Mouse (Mus musculus) spleen, postnatal 4 days (tissue): ENCODE measurements around the gene Ncor1.
"Not testable (repeated sequence)": the region's sequence is repeated elsewhere in the genome, so short reads cannot be mapped to it uniquely, and the experiment has no call there.

Source experiments
- DNase-seq, 2 experiments: peaks; one replicate each; pipeline ENCODE4 v3.0.0; 2022; ENCODE audit warnings: low spot score in 2 of 2

Gene Ncor1

GRCm38 (mm10) chr11:62366879-62367278 is 91.5 kb downstream of the Ncor1 start:
- no peak for DNase-seq

- DNase-seq: no peak
Observed at GRCm38 (mm10) chr11:62355216-62355615, 103.1 kb downstream of the Ncor1 start.

GRCm38 (mm10) chr11:62351948-62352347 is 106.4 kb downstream of the Ncor1 start:
- DNase-seq: no peak

GRCm38 (mm10) chr11:62343002-62343401 is 115.3 kb downstream of the Ncor1 start:
- DNase-seq: no peak

GRCm38 (mm10) chr11:62332228-62332627 is 126.1 kb downstream of the Ncor1 start:
- DNase-seq: no peak

GRCm38 (mm10) chr11:62331141-62331540 is 127.2 kb downstream of the Ncor1 start:
- no peak for DNase-seq

GRCm38 (mm10) chr11:62323659-62324058 is 134.7 kb downstream of the Ncor1 start:
- DNase-seq: no peak

- no peak for DNase-seq
Observed at GRCm38 (mm10) chr11:62320097-62320496, 138.2 kb downstream of the Ncor1 start.

- DNase-seq: no peak
Observed at GRCm38 (mm10) chr11:62317746-62318145, 140.6 kb downstream of the Ncor1 start.

GRCm38 (mm10) chr11:62314984-62315383 is 143.4 kb downstream of the Ncor1 start:
- no peak for DNase-seq

- no peak for DNase-seq
Observed at GRCm38 (mm10) chr11:62309296-62309695, 149.0 kb downstream of the Ncor1 start.

- no peak for DNase-seq
Observed at GRCm38 (mm10) chr11:62305866-62306265, 152.5 kb downstream of the Ncor1 start.

GRCm38 (mm10) chr11:62298883-62299282 is 159.5 kb downstream of the Ncor1 start:
- DNase-seq: no peak

GRCm38 (mm10) chr11:62294121-62294520 is 164.2 kb downstream of the Ncor1 start:
- DNase-seq: no peak

- no peak for DNase-seq
Observed at GRCm38 (mm10) chr11:62287700-62288099, 170.6 kb downstream of the Ncor1 start.

GRCm38 (mm10) chr11:62285020-62285419 is 173.3 kb downstream of the Ncor1 start:
- no peak for DNase-seq

GRCm38 (mm10) chr11:62284020-62284419 is 174.3 kb downstream of the Ncor1 start:
- not testable (repeated sequence) for DNase-seq

- no peak for DNase-seq
Observed at GRCm38 (mm10) chr11:62281601-62281997, 176.7 kb downstream of the Ncor1 start.

GRCm38 (mm10) chr11:62280675-62281600 is 177.4 kb downstream of the Ncor1 start, which contains the start of the genes Zswim7 and Ttc19:
TSS of gene Zswim7 (minus strand) at chr11:62281375.
TSS of gene Ttc19 (plus strand) at chr11:62281473.
- DNase-seq: peak; percentile 90 to 97

GRCm38 (mm10) chr11:62278027-62278426 is 180.3 kb downstream of the Ncor1 start:
- peak; percentile 85 to 89 for DNase-seq

GRCm38 (mm10) chr11:62277086-62277485 is 181.3 kb downstream of the Ncor1 start:
- no peak for DNase-seq

- DNase-seq: no peak
Observed at GRCm38 (mm10) chr11:62270851-62271250, 187.5 kb downstream of the Ncor1 start.

GRCm38 (mm10) chr11:62269097-62269496 is 189.2 kb downstream of the Ncor1 start:
- DNase-seq: no peak
